ENCODE assay signal across 8 mouse cellular contexts in genomic region chr6:83326394-83326736, GRCm38 (mm10). TPM values are rescaled to one million over a fixed set of nuclear protein-coding genes. Genes with fewer than 3 reads are reported as not detected.
DNase-seq lines count a peak whose midpoint lies in the region; ATAC-seq and TF ChIP-seq lines count a peak whose summit lies in the region.

No protein-coding gene starts in this region.

- H3K4me3 ChIP-seq in layer of hippocampus, adult 2 months = peak overlapping the region; percentile 70
- peak overlapping the region; percentile 91 for H3K4me3 ChIP-seq in embryonic facial prominence, embryonic 12.5 days
- H3K4me3 ChIP-seq in hindbrain, postnatal 0 days (ENCODE audit: low read length) = peak overlapping the region; percentile 91
- H3K4me3 ChIP-seq in midbrain, postnatal 0 days (ENCODE audit: low read depth, low read length) = peak overlapping the region; percentile 89

- no peaks in the 10 kb centered on the region for H3K9me3 ChIP-seq in embryonic facial prominence, embryonic 12.5 days
- no peaks in the 10 kb centered on the region for H3K9me3 ChIP-seq in hindbrain, postnatal 0 days (ENCODE audit: low read length)
- H3K9me3 ChIP-seq in midbrain, postnatal 0 days (ENCODE audit: low read length) = no peaks in the 10 kb centered on the region

- no peak for DNase-seq in layer of hippocampus, adult 2 months (ENCODE audit: low spot score in 2 of 2)
- DNase-seq in layer of hippocampus, adult 9-10 months (ENCODE audit: low spot score) = no peak
- no peak for DNase-seq in hindbrain, postnatal 0 days (ENCODE audit: low spot score)
- no peak for DNase-seq in midbrain, postnatal 0 days (ENCODE audit: low spot score)
- DNase-seq in left cerebral cortex, adult 18-20 months (ENCODE audit: low spot score in 2 of 2) = no peak
- DNase-seq in left cerebral cortex, adult 11 months (ENCODE audit: low spot score) = no peak
- no peak for DNase-seq in right cerebral cortex, postnatal 14 days

- 5% methylated on average over 6 of the region's 6 CpGs for WGBS in embryonic facial prominence, embryonic 12.5 days
- whole genome bisulfite sequencing in hindbrain, postnatal 0 days = 11% methylated on average over 6 of the region's 6 CpGs
- 7% methylated on average over 6 of the region's 6 CpGs for WGBS in midbrain, postnatal 0 days

- no peaks in the 10 kb centered on the region for H3K27me3 ChIP-seq in embryonic facial prominence, embryonic 12.5 days
- no peaks in the 10 kb centered on the region for H3K27me3 ChIP-seq in hindbrain, postnatal 0 days (ENCODE audit: insufficient read depth, low read length)
- no peaks in the 10 kb centered on the region for H3K27me3 ChIP-seq in midbrain, postnatal 0 days (ENCODE audit: insufficient read depth, low read length)

- ATAC-seq in embryonic facial prominence, embryonic 12.5 days (ENCODE audit: insufficient number of reproducible peaks, insufficient read depth, low FRiP score, low TSS enrichment) = no peak
- ATAC-seq in hindbrain, postnatal 0 days = peak; percentile 33; the same call in 1 of the 2 replicates
- peak; percentile 64; the same call in 1 of the 2 replicates for ATAC-seq in midbrain, postnatal 0 days (ENCODE audit: low FRiP score)

- TF ChIP-seq CTCF in layer of hippocampus, adult 2 months (conservative IDR thresholded peaks at IDR 0.05) = 0 out of 2 replicates have a peak, but pooled peaks have one; percentile 2
- no peak for TF ChIP-seq CTCF in hindbrain, postnatal 0 days (IDR thresholded peaks at IDR 0.05; ENCODE audit: low read depth)
- TF ChIP-seq CTCF in midbrain, postnatal 0 days (IDR thresholded peaks at IDR 0.05) = no peak

- peak overlapping the region; percentile 95 for H3K27ac ChIP-seq in layer of hippocampus, adult 2 months
- peak overlapping the region; percentile 90 for H3K27ac ChIP-seq in embryonic facial prominence, embryonic 12.5 days
- peak overlapping the region; percentile 90 for H3K27ac ChIP-seq in hindbrain, postnatal 0 days
- H3K27ac ChIP-seq in midbrain, postnatal 0 days (ENCODE audit: low read depth, low read length) = peak overlapping the region; percentile 82

- peaks cover 14% of the 10 kb centered on the region for H3K4me1 ChIP-seq in embryonic facial prominence, embryonic 12.5 days
- H3K4me1 ChIP-seq in hindbrain, postnatal 0 days (ENCODE audit: insufficient read depth, low read length) = 0 out of 2 replicates have a peak, but pooled peaks cover 4% of the 10 kb centered on the region
- peaks cover 4% of the 10 kb centered on the region; the same call in 1 of the 2 replicates for H3K4me1 ChIP-seq in midbrain, postnatal 0 days (ENCODE audit: insufficient read depth, low read length)

- peak overlapping the region; percentile 95 for H3K9ac ChIP-seq in embryonic facial prominence, embryonic 12.5 days
- H3K9ac ChIP-seq in hindbrain, postnatal 0 days (replicated peaks; ENCODE audit: low read length) = peak overlapping the region; percentile 93
- H3K9ac ChIP-seq in midbrain, postnatal 0 days (replicated peaks; ENCODE audit: low read length, poor library complexity, severe bottlenecking) = peak overlapping the region; percentile 94

- H3K36me3 ChIP-seq in embryonic facial prominence, embryonic 12.5 days = peaks cover 13% of the 10 kb centered on the region
- H3K36me3 ChIP-seq in hindbrain, postnatal 0 days (ENCODE audit: insufficient read depth, low read length) = peaks cover 11% of the 10 kb centered on the region; the same call in 1 of the 2 replicates
- H3K36me3 ChIP-seq in midbrain, postnatal 0 days (ENCODE audit: insufficient read depth, low read length) = peaks cover 9% of the 10 kb centered on the region; the same call in 1 of the 2 replicates

- peak overlapping the region; percentile 65 for H3K4me2 ChIP-seq in embryonic facial prominence, embryonic 12.5 days (replicated peaks)
- peak overlapping the region; percentile 72 for H3K4me2 ChIP-seq in hindbrain, postnatal 0 days (ENCODE audit: low read depth, low read length)
- peak overlapping the region; percentile 60 for H3K4me2 ChIP-seq in midbrain, postnatal 0 days (ENCODE audit: low read depth, low read length, poor library complexity, severe bottlenecking)

RNA-seq across cellular contexts. Expression of gene Mob1a, which starts 0.5 kb away (rescaled TPM):
- total RNA-seq in layer of hippocampus, adult 2 months (2021) = 10 to 100 TPM; 16.2 to 22.2 TPM
- polyA plus RNA-seq in embryonic facial prominence, embryonic 12.5 days (2016; fragmentation: Nextera tagmentation; extraction: Ambion mirVana) = 62.8 and 71.0 TPM in 2 replicates
- 31.7 and 32.8 TPM in 2 replicates for total RNA-seq in hindbrain, postnatal 0 days (2014; rRNA removed)
- polyA plus RNA-seq in hindbrain, postnatal 0 days (2015; fragmentation: Nextera tagmentation; extraction: Ambion mirVana) = 11.3 and 11.6 TPM in 2 replicates
- total RNA-seq in midbrain, postnatal 0 days (2014; rRNA removed) = 23.2 and 31.6 TPM in 2 replicates
- 8.7 and 9.0 TPM in 2 replicates for polyA plus RNA-seq in midbrain, postnatal 0 days (2015; fragmentation: Nextera tagmentation; extraction: Ambion mirVana)
- total RNA-seq in left cerebral cortex, adult 18-20 months (2021) = 10 to 100 TPM; 17.9 to 22.5 TPM

RNA-seq across cellular contexts. Expression of gene Mthfd2, which starts 0.7 kb away (rescaled TPM):
- total RNA-seq in layer of hippocampus, adult 2 months (2021) = 1 to 10 TPM; 5.8 to 7.1 TPM
- polyA plus RNA-seq in embryonic facial prominence, embryonic 12.5 days (2016; fragmentation: Nextera tagmentation; extraction: Ambion mirVana) = 36.4 and 39.7 TPM in 2 replicates
- total RNA-seq in hindbrain, postnatal 0 days (2014; rRNA removed) = 21.1 and 24.1 TPM in 2 replicates
- 24.2 and 26.7 TPM in 2 replicates for polyA plus RNA-seq in hindbrain, postnatal 0 days (2015; fragmentation: Nextera tagmentation; extraction: Ambion mirVana)
- total RNA-seq in midbrain, postnatal 0 days (2014; rRNA removed) = 19.2 and 24.0 TPM in 2 replicates
- polyA plus RNA-seq in midbrain, postnatal 0 days (2015; fragmentation: Nextera tagmentation; extraction: Ambion mirVana) = 27.0 and 32.0 TPM in 2 replicates
- total RNA-seq in left cerebral cortex, adult 18-20 months (2021) = 1 to 10 TPM; 6.5 to 6.7 TPM

RNA-seq across cellular contexts. Expression of gene Bola3, which starts 22.6 kb away (rescaled TPM):
- 10 to 100 TPM; 46.0 to 49.4 TPM for total RNA-seq in layer of hippocampus, adult 2 months (2021)
- 117 and 126 TPM in 2 replicates for polyA plus RNA-seq in embryonic facial prominence, embryonic 12.5 days (2016; fragmentation: Nextera tagmentation; extraction: Ambion mirVana)
- 7.1 and 11.2 TPM in 2 replicates for total RNA-seq in hindbrain, postnatal 0 days (2014; rRNA removed)
- polyA plus RNA-seq in hindbrain, postnatal 0 days (2015; fragmentation: Nextera tagmentation; extraction: Ambion mirVana) = 71.0 and 85.4 TPM in 2 replicates
- 9.6 and 10.6 TPM in 2 replicates for total RNA-seq in midbrain, postnatal 0 days (2014; rRNA removed)
- 46.2 and 51.2 TPM in 2 replicates for polyA plus RNA-seq in midbrain, postnatal 0 days (2015; fragmentation: Nextera tagmentation; extraction: Ambion mirVana)
- 10 to 100 TPM; 49.3 to 49.5 TPM for total RNA-seq in left cerebral cortex, adult 18-20 months (2021)
